Mouse (Mus musculus): ENCODE data around the gene Pced1b. TPM values are rescaled to one million over a fixed set of nuclear protein-coding genes. Genes with fewer than 3 reads are reported as not detected.
"Not testable (repeated sequence)": the region's sequence is repeated elsewhere in the genome, so short reads cannot be mapped to it uniquely, and the experiment has no call there.

Gene Pced1b
- polyA plus RNA-seq, 1 experiment from 2014 or later = 6.4 TPM

DNA sequence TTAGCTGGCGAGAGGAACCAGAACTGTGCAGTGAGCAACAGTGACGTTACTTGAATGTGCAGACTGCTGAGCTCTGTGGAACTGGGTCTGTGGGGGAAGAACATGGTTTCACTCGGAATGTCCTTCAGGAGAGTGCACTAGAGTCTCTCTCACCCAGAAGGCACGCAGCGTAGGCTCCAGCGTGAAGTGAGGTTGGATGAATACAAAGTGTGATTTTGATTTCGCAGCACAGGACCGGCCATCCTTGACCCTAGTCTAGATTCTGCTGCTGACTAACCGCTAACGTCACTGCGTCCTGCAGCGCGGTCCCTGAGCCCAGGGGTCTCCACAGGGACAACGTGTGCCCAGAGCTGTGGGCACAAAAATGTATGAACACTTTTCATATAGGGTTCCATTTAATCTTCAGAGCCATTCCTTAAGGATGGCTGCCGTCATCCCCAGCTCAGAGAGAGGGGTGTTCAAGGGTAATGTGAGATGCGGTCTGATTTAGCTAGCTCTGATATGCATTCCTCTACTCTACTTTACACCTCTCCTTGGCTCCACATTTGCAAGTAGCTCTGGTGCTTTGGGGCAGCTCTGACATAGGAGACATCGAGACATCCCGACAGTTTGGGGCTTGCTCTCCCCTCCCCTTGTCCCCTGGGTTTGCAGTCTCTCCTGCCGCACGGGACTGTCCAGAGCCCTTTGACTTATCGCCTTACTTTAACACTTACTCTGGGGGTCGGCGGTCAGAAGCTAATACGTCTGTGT is 101.8 kb downstream of the Pced1b start:
- no peak for ATAC-seq
- no peaks in the 10 kb centered on the region for H3K36me3 ChIP-seq
- no peak overlapping the region for H3K4me3 ChIP-seq
- H3K9ac ChIP-seq = no peak overlapping the region
- no peak overlapping the region for H3K4me2 ChIP-seq
- no peaks in the 10 kb centered on the region for H3K9me3 ChIP-seq (replicated peaks)
- 71% methylated on average over 24 of the region's 24 CpGs for WGBS (ENCODE audit: insufficient replicate concordance)
- H3K4me1 ChIP-seq = peaks cover 40% of the 10 kb centered on the region
- peaks cover 5% of the 10 kb centered on the region; the same call in 1 of the 2 replicates for H3K27me3 ChIP-seq (replicated peaks)
- H3K27ac ChIP-seq = no peak overlapping the region

DNA sequence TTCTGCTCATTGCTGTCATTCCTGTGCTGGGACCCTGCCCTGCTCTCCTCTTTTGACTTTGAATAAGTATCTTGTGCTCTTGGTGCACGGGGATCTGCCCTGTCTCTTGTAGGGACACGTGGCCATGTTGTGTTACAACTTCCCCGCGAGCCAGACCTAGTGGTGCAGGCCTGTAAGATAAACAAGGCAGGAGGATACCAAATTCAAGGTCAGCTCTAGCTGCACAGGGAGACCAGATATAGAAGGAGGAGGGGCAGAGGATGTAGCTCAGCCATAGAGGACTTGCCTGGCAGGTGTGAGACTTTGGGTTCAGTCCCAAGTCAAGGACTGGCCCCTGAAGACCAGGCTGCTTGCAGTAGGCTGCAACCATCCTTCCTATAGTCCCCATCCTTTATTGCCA is 103.6 kb downstream of the Pced1b start:
- no peak overlapping the region for H3K9ac ChIP-seq
- no peak overlapping the region for H3K27ac ChIP-seq
- no peak overlapping the region for H3K4me3 ChIP-seq
- H3K27me3 ChIP-seq (replicated peaks) = peaks cover 5% of the 10 kb centered on the region; the same call in 1 of the 2 replicates
- H3K4me1 ChIP-seq = peaks cover 22% of the 10 kb centered on the region
- H3K9me3 ChIP-seq (replicated peaks) = no peaks in the 10 kb centered on the region
- no peak overlapping the region for H3K4me2 ChIP-seq
- ATAC-seq = peak; percentile 66
- WGBS (ENCODE audit: insufficient replicate concordance) = 25% methylated on average over 4 of the region's 4 CpGs
- H3K36me3 ChIP-seq = no peaks in the 10 kb centered on the region

DNA sequence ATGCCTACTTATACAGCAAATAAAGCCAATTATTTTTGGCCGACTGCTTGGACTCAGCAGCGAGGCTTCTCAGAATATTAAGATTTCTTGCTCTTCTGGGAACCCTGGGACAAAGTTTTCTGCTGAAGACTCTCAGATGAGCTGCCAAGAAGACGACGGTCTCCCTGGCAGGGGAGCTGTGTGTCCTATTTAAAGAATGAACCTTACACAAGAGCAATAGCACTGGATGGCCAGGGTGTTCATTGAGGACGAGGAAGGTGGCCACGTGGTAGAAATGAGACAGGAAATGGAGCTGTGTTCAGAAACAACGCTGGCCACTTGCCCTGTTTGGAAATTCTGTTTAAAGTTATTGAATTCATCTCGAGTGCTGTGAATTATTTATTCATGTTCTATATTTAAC is 104.1 kb downstream of the Pced1b start:
- Histone ChIP-seq H3K9me3 (replicated peaks) (no peaks in the 10 kb centered on the region), H3K36me3 (no peaks in the 10 kb centered on the region), H3K27ac (no peak overlapping the region), H3K4me3 (no peak overlapping the region), H3K27me3 (replicated peaks) (peaks cover 5% of the 10 kb centered on the region; the same call in 1 of the 2 replicates), H3K4me2 (no peak overlapping the region), H3K4me1 (peaks cover 20% of the 10 kb centered on the region), H3K9ac (no peak overlapping the region)
- ATAC-seq = no peak
- WGBS (ENCODE audit: insufficient replicate concordance) = 51% methylated on average over 8 of the region's 8 CpGs

DNA sequence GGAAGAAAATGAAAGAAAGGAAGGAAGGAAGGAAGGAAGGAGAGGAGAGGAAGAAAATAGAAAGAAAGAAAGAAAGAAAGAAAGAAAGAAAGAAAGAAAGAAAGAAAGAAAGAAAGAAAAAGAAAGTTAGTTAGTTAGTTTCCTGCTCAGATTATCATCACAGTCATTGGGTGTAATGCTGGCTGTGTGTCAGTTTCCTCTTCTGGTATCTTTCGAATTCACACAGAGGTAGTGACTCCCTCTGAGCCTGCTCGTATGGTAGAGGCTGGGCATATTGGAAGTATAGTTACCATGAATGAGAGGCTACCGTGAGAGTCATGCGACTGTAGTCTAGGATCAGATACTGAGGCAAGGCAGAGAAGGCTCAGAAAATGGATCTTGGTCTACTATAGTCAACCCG is 104.8 kb downstream of the Pced1b start:
- Histone ChIP-seq H3K36me3 (no peaks in the 10 kb centered on the region), H3K4me2 (no peak overlapping the region), H3K9ac (no peak overlapping the region), H3K9me3 (replicated peaks) (no peaks in the 10 kb centered on the region), H3K4me3 (no peak overlapping the region), H3K27ac (no peak overlapping the region), H3K27me3 (replicated peaks) (peaks cover 5% of the 10 kb centered on the region; the same call in 1 of the 2 replicates), H3K4me1 (peaks cover 20% of the 10 kb centered on the region)
- 53% methylated on average over 5 of the region's 5 CpGs for WGBS (ENCODE audit: insufficient replicate concordance)
- ATAC-seq = peak; percentile 28; the same call in 1 of the 2 replicates

DNA sequence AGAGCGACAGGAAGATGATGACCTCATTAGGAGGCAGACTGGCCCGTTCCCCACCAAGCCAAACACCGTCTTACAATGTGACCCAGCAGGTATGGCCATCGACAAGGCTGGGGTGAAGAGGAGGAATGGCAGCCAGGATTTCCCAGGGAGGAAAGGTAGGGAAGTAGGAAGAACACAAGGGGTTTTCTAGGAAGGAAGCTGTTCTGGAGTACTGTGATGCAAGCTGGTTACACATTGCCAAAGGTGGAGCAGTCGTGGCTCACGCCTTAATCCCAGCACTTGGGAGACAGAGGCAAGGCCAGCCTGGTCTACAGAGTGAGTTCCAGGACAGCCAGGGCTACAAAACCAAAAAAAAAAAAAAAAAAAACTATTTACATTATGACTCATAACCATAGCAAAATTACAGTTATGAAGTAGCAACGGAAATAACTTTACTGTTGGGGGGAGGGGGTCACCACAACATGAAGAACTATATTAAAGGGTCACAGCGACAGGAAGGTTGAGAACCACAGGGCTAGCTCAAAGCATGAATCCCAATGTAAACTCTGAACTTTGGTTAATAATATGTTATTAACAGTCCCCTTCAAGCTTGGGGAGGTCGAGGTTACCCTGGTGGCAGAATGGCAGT is 108.9 kb downstream of the Pced1b start:
- no peak overlapping the region for H3K4me3 ChIP-seq
- H3K9me3 ChIP-seq (replicated peaks) = no peaks in the 10 kb centered on the region
- 75% methylated on average over 9 of the region's 9 CpGs for WGBS (ENCODE audit: insufficient replicate concordance)
- no peaks in the 10 kb centered on the region for H3K36me3 ChIP-seq
- no peak for ATAC-seq
- H3K4me2 ChIP-seq = no peak overlapping the region
- peaks cover 18% of the 10 kb centered on the region for H3K4me1 ChIP-seq
- H3K9ac ChIP-seq = no peak overlapping the region
- H3K27me3 ChIP-seq (replicated peaks) = no peaks in the 10 kb centered on the region
- H3K27ac ChIP-seq = no peak overlapping the region

DNA sequence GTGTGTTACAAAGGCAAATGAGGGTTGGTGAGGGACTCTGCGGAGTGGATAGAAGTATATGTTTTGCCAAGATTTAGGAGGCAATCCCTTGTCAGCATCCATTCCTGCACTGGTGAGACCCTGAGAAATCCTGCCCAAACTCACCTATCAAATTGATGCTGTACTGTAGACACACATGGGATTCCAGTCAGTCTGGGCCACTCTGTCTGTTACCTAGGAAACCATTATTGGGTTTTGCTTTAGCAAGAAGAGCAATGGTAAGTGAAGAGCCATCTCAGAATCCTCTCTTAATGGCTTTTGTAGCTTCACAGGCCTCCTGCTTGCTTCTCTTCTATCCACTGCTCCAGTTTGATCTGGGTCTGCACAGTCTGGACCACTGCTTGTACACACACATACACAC is 110.1 kb downstream of the Pced1b start:
- H3K4me1 ChIP-seq = peaks cover 19% of the 10 kb centered on the region
- H3K27me3 ChIP-seq (replicated peaks) = no peaks in the 10 kb centered on the region
- no peak for ATAC-seq
- no peaks in the 10 kb centered on the region for H3K9me3 ChIP-seq (replicated peaks)
- H3K4me3 ChIP-seq = no peak overlapping the region
- no peak overlapping the region for H3K9ac ChIP-seq
- WGBS (ENCODE audit: insufficient replicate concordance) = 86% methylated on average over 1 of the region's 1 CpGs
- no peaks in the 10 kb centered on the region for H3K36me3 ChIP-seq
- no peak overlapping the region for H3K27ac ChIP-seq
- no peak overlapping the region for H3K4me2 ChIP-seq

DNA sequence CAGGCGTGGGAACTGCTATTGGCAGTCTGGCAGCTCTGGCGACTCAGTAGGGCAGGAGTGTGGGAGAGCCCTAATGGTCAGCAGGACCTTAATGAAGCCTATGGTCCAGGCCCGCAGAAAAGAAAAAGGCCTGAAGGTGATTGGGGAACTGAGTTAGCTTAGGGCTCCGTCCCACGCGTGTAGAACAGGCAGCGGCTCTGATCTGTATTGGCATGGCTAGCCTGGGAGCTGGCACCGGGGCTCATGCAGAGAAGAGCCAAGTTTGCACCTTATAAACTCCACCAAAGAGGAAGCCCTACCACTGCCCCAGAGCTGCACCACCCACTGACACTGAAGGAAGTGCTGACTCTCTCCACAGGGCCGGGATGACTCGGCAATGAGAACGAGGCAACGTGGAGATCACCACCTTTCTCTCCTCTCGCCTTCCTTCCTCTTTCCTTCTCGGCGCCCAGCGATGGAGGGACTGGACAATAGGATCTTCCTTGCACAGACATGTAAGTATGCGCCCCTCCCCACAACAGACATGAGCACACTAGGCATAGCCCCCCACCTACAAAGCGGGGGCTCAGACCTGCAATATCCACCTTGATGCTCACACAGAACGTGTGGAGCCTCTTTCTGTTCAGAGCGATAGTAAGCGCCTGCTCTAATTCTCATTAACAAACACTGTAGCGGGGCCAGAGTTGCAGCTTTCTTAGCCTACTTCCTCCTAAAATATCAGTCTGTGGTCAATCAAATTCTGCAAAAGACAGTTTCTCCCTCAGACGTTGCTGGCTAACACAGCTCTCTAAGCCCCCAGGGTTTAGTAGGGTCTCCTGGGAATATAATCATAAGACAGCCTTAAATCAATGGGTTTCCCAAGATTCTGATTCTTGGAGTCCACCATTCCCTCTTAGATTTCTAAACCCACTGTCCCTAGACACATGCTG is 114.2 kb downstream of the Pced1b start:
- peaks cover 17% of the 10 kb centered on the region for H3K36me3 ChIP-seq
- ATAC-seq = peak; percentile 92
- peak overlapping the region; percentile 87 for H3K27ac ChIP-seq
- peak overlapping the region; percentile 75 for H3K4me2 ChIP-seq
- no peaks in the 10 kb centered on the region for H3K27me3 ChIP-seq (replicated peaks)
- no peaks in the 10 kb centered on the region for H3K9me3 ChIP-seq (replicated peaks)
- H3K4me3 ChIP-seq = peak overlapping the region; percentile 61
- H3K9ac ChIP-seq = peak overlapping the region; percentile 74
- peaks cover 50% of the 10 kb centered on the region for H3K4me1 ChIP-seq
- WGBS (ENCODE audit: insufficient replicate concordance) = 30% methylated on average over 23 of the region's 23 CpGs

DNA sequence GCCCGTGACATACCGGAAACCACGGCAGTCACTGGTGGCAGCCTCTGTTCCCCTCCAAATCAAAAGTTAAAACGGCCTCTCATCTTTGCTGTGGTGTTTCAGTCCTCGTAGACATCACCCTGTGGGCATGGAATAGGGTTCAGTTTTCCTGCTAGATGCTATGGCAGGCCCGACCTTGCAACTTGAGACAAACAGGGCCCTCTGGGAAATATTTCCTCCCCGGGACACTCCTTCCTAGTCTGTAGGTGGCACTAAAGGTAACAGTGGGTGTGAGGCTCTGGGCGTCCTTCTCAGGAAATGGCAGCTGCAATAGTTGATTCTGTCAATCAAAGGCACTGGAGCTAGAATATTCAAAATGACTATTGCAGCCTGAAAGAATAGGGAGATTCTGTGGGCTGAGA is 114.9 kb downstream of the Pced1b start:
- peak; percentile 77 for ATAC-seq
- Histone ChIP-seq H3K4me3 (peak overlapping the region; percentile 61), H3K9me3 (replicated peaks) (no peaks in the 10 kb centered on the region), H3K36me3 (peaks cover 17% of the 10 kb centered on the region), H3K27me3 (replicated peaks) (no peaks in the 10 kb centered on the region), H3K4me1 (peaks cover 50% of the 10 kb centered on the region), H3K4me2 (peak overlapping the region; percentile 75), H3K9ac (peak overlapping the region; percentile 74), H3K27ac (peak overlapping the region; percentile 87)
- 16% methylated on average over 8 of the region's 8 CpGs for WGBS (ENCODE audit: insufficient replicate concordance)

DNA sequence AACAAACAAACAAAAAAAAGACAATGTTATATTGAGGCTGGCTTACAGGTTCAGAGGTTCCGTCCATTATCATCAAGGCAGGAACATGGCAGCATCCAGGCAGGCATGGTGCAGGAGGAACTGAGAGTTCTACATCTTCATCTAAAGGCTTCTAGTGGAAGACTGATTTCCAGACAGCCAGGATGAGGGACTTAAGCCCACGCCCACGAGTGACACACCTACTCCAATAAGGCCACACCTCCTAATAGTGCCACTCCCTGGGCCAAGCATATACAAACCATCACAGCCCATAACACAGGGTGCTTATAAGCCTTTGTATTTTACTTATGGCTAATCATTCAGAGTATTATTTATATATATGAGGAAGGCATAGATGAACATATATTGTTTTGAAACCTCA is 117.4 kb downstream of the Pced1b start:
- ATAC-seq = peak; percentile 31; the same call in 1 of the 2 replicates
- not testable (repeated sequence) for H3K9ac ChIP-seq; H3K9me3 ChIP-seq (replicated peaks); H3K27ac ChIP-seq; H3K27me3 ChIP-seq (replicated peaks); H3K4me3 ChIP-seq
- peaks cover 65% of the 10 kb centered on the region for H3K4me1 ChIP-seq
- 70% methylated on average over 3 of the region's 3 CpGs for WGBS (ENCODE audit: insufficient replicate concordance)
- H3K4me2 ChIP-seq = peak overlapping the region; percentile 75; the same call in 1 of the 2 replicates
- peaks cover 20% of the 10 kb centered on the region for H3K36me3 ChIP-seq

DNA sequence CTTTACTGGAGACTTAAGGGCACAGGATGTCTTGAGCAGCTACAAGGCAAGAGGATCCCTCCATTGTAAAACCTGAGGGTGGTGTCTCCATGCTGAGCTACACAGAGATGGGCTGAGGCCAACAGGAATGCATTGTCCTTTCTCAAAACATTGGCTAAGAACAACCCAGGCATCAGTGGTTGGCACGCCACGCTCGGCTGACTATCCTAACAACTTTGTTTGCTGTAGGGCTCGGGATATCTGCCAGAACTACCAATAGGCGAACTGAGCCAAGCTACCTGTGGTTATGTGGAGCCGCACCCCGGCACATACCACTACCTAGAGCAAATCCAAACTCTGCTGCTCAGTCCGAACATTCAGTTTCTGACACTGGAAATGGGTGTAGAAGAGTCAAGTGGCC is 118.1 kb downstream of the Pced1b start:
- ATAC-seq = no peak
- H3K4me1 ChIP-seq = peaks cover 65% of the 10 kb centered on the region
- 84% methylated on average over 8 of the region's 8 CpGs for WGBS (ENCODE audit: insufficient replicate concordance)
- H3K4me2 ChIP-seq = no peak overlapping the region
- peaks cover 20% of the 10 kb centered on the region for H3K36me3 ChIP-seq
- H3K9ac ChIP-seq = no peak overlapping the region
- H3K27me3 ChIP-seq (replicated peaks) = no peaks in the 10 kb centered on the region
- peak overlapping the region; percentile 31; the same call in 1 of the 2 replicates for H3K27ac ChIP-seq
- no peak overlapping the region for H3K4me3 ChIP-seq
- no peaks in the 10 kb centered on the region for H3K9me3 ChIP-seq (replicated peaks)

DNA sequence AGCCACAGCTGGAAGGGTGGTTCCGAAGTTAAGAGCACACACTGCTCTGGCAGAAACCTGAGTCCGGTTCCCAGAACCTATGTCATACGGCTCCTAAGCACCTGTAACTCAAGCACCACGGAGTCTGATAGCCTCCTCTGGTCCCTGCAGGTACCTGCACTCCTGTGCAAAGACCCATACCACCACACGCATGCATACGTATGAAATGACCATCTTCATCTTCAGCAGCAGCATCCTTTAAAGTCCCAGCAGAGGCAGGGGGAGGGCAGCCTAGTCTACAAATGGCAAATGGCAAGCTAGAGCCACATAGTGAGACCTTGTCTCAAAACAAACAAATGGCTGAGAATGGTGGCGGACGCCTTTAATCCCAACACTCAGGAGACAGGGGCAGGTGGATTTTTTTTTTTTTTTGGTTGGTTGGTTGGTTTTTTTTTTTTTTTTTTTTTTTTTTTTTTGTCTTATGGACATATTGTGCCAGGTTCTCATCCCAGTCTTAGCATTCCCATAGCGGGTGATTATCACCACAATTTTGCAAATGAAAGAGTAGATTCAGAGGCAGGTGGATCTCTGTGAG is 121.2 kb downstream of the Pced1b start:
- Histone ChIP-seq H3K4me2 (no peak overlapping the region), H3K4me3 (no peak overlapping the region), H3K9ac (no peak overlapping the region), H3K27me3 (replicated peaks) (no peaks in the 10 kb centered on the region), H3K9me3 (replicated peaks) (no peaks in the 10 kb centered on the region), H3K36me3 (peaks cover 20% of the 10 kb centered on the region), H3K27ac (no peak overlapping the region), H3K4me1 (peaks cover 49% of the 10 kb centered on the region)
- 82% methylated on average over 9 of the region's 9 CpGs for WGBS (ENCODE audit: insufficient replicate concordance)
- no peak for ATAC-seq
